Mouse (Mus musculus): Measurements from ENCODE around the gene Zfp369. TPM values are rescaled to one million over a fixed set of nuclear protein-coding genes. Genes with fewer than 3 reads are reported as not detected.

The Zfp369 gene
- total RNA-seq, 2 experiments from 2014 or later: 63.2 to 64.2 TPM

Other genes with a start within 250 kb of the Zfp369 start
- gene Spata31d1c, start 245.8 kb upstream of the Zfp369 start, total RNA-seq (2021): not detected
- gene Prss47, start 226.1 kb upstream of the Zfp369 start, total RNA-seq (2021): not detected
- gene Mfsd14b, start 165.8 kb upstream of the Zfp369 start, total RNA-seq (2021): 10 to 100 TPM; 43.1 to 46.3 TPM
- gene Olfr465-ps1, start 140.7 kb upstream of the Zfp369 start, total RNA-seq (2021): not detected
- not detected for gene Olfr466, start 128.6 kb upstream of the Zfp369 start, total RNA-seq (2021)
- gene Nlrp4f, start 72.8 kb upstream of the Zfp369 start, total RNA-seq (2021): under 1 TPM; 0.17 to 0.35 TPM
- under 1 TPM in 1 of 2 experiments, not detected in 1; 0.52 TPM for gene Gm10775, start 19.3 kb upstream of the Zfp369 start, total RNA-seq (2021)
- gene Gm10139, start 233.9 kb downstream of the Zfp369 start, total RNA-seq (2021): not detected

All from layer of hippocampus, postnatal 25 days (tissue).